ENCODE assay signal across 8 mouse cellular contexts in the genomic region with DNA sequence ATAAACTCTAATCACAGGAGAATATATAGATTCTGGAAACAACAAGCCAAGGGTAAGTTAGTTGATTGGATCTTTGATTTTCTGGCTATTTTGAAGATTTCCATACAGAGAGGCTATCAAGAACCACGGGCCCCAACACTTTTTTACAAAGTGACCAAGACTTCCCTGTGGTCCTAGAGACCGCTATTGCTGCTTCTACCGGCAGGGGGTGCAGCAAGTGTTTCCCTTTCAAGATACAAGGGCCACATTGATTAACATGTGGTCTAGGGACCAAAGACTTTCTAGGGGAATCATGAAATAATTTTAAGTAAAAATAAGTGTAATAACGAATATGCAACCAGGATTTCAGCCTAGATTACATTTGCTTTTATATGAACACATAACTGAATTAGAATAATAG. TPM values are rescaled to one million over a fixed set of nuclear protein-coding genes. Genes with fewer than 3 reads are reported as not detected.
A peak's percentile ranks its signal among the peaks of the same experiment; 100 is the strongest.
DNase-seq lines count a peak whose midpoint lies in the region; ATAC-seq and TF ChIP-seq lines count a peak whose summit lies in the region.

No protein-coding gene starts in this region.

- no peaks in the 10 kb centered on the region for H3K9me3 ChIP-seq in forebrain, postnatal 0 days (ENCODE audit: low read length)
- H3K9me3 ChIP-seq in forebrain, embryonic 13.5 days (replicated peaks): no peaks in the 10 kb centered on the region

- 5% methylated on average over 4 of the region's 4 CpGs for WGBS in forebrain, postnatal 0 days
- 4% methylated on average over 4 of the region's 4 CpGs for WGBS in forebrain, embryonic 13.5 days
- under 1% methylated on average over 4 of the region's 4 CpGs for WGBS in bone marrow, adult 2 months

- no peak overlapping the region for H3K4me3 ChIP-seq in forebrain, postnatal 0 days (ENCODE audit: low read depth, low read length)
- no peak overlapping the region for H3K4me3 ChIP-seq in forebrain, embryonic 13.5 days
- no peak overlapping the region for H3K4me3 ChIP-seq in bone marrow, adult 2 months (replicated peaks; ENCODE audit: control insufficient read depth, low read depth, low read length)
- H3K4me3 ChIP-seq in gastrocnemius, adult 2 months: no peak overlapping the region
- H3K4me3 ChIP-seq in layer of hippocampus, adult 2 months: no peak overlapping the region

- no peak overlapping the region for H3K4me2 ChIP-seq in forebrain, postnatal 0 days (ENCODE audit: low read depth)
- H3K4me2 ChIP-seq in forebrain, embryonic 13.5 days: no peak overlapping the region

- TF ChIP-seq CTCF in forebrain, postnatal 0 days (IDR thresholded peaks at IDR 0.05; ENCODE audit: low read depth): peak; percentile 63
- peak; percentile 59 for TF ChIP-seq CTCF in bone marrow, adult 2 months (IDR thresholded peaks at IDR 0.05; ENCODE audit: control insufficient read depth, insufficient read depth, low read length)
- peak; percentile 85 for TF ChIP-seq CTCF in gastrocnemius, adult 2 months (IDR thresholded peaks at IDR 0.05)
- TF ChIP-seq CTCF in layer of hippocampus, adult 2 months (conservative IDR thresholded peaks at IDR 0.05): peak; percentile 89

- H3K9ac ChIP-seq in forebrain, postnatal 0 days: no peak overlapping the region
- H3K9ac ChIP-seq in forebrain, embryonic 13.5 days: no peak overlapping the region

- no peaks in the 10 kb centered on the region for H3K27me3 ChIP-seq in forebrain, postnatal 0 days (ENCODE audit: insufficient read depth, low read length)
- peaks cover 4% of the 10 kb centered on the region; the same call in 1 of the 2 replicates for H3K27me3 ChIP-seq in forebrain, embryonic 13.5 days

- no peaks in the 10 kb centered on the region for H3K36me3 ChIP-seq in forebrain, postnatal 0 days (ENCODE audit: insufficient read depth)
- H3K36me3 ChIP-seq in forebrain, embryonic 13.5 days (ENCODE audit: poor library complexity, severe bottlenecking): no peaks in the 10 kb centered on the region

- no peak for ATAC-seq in forebrain, postnatal 0 days
- ATAC-seq in forebrain, embryonic 13.5 days: no peak
- ATAC-seq in megakaryocyte, adult 5-6 weeks (ENCODE audit: poor library complexity, severe bottlenecking): peak; percentile 77

- no peaks in the 10 kb centered on the region for H3K4me1 ChIP-seq in forebrain, postnatal 0 days (ENCODE audit: insufficient read depth)
- 0 out of 2 replicates have a peak, but pooled peaks cover 2% of the 10 kb centered on the region for H3K4me1 ChIP-seq in forebrain, embryonic 13.5 days
- H3K4me1 ChIP-seq in bone marrow, adult 2 months (ENCODE audit: control insufficient read depth, insufficient read depth, low read length): no peaks in the 10 kb centered on the region

- peak; percentile 26 for DNase-seq in forebrain, postnatal 0 days
- peak; percentile 77 for DNase-seq in CD4-positive, CD25-positive, alpha-beta regulatory T cell, adult 2 months (ENCODE audit: low read depth, low spot score)
- DNase-seq in gastrocnemius, adult 2 months: peak; percentile 65
- DNase-seq in layer of hippocampus, adult 2 months (ENCODE audit: low spot score in 2 of 2): peak; percentile 32 to 57
- peak; percentile 63 to 82 for DNase-seq in spleen, postnatal 4 days (ENCODE audit: low spot score in 2 of 2)

- H3K27ac ChIP-seq in forebrain, postnatal 0 days (ENCODE audit: low read depth, low read length): no peak overlapping the region
- H3K27ac ChIP-seq in forebrain, embryonic 13.5 days: no peak overlapping the region
- no peak overlapping the region for H3K27ac ChIP-seq in bone marrow, adult 2 months (ENCODE audit: control insufficient read depth, insufficient read depth, low read depth, low read length, poor library complexity)
- H3K27ac ChIP-seq in gastrocnemius, adult 2 months: no peak overlapping the region
- no peak overlapping the region for H3K27ac ChIP-seq in layer of hippocampus, adult 2 months

- intact Hi-C loops in gastrocnemius, adult 2 months (cut with DNase I): loop anchor here (5.0 kb wide), 1 partner anchor 986 kb away; no protein-coding TSS in a partner anchor

- no peak for TF ChIP-seq POLR2A in bone marrow, adult 2 months (IDR thresholded peaks at IDR 0.05; ENCODE audit: borderline replicate concordance, control insufficient read depth, low read depth, low read length)

RNA-seq across cellular contexts. Expression of gene Pigm, which starts 34.5 kb away (rescaled TPM):
- 10.4 and 14.5 TPM in 2 replicates for total RNA-seq in forebrain, postnatal 0 days (2014; rRNA removed)
- 1.9 and 2.3 TPM in 2 replicates for polyA plus RNA-seq in forebrain, postnatal 0 days (2015; fragmentation: Nextera tagmentation; extraction: Ambion mirVana)
- 5.6 and 6.2 TPM in 2 replicates for polyA plus RNA-seq in forebrain, embryonic 13.5 days (2015; fragmentation: Nextera tagmentation; extraction: Ambion mirVana)
- 5.2 and 8.8 TPM in 2 replicates for polyA plus RNA-seq in bone marrow, adult 2 months (2011; ENCODE audit: insufficient read depth, insufficient read length, low replicate concordance, missing spikeins)
- 1 to 10 TPM; 3.8 to 3.9 TPM for total RNA-seq in gastrocnemius, adult 2 months (2021)
- 1 to 10 TPM; 8.3 to 9.2 TPM for total RNA-seq in layer of hippocampus, adult 2 months (2021)
- 14.1 and 15.5 TPM in 2 replicates for total RNA-seq in megakaryocyte, adult 5-6 weeks (2015)
- total RNA-seq in megakaryocyte, adult 5-6 weeks (2017): 14.8 and 15.1 TPM in 2 replicates

Comparison
In these comparisons a context has a peak if more than half of its experiments do, and no peak if none do; other contexts are left out.
1. DNase-seq: peak in every context shown above with its lines; median percentile 77 in CD4-positive, CD25-positive, alpha-beta regulatory T cell, adult 2 months; 72 in spleen, postnatal 4 days; 65 in gastrocnemius, adult 2 months; 44 in layer of hippocampus, adult 2 months; 26 in forebrain, postnatal 0 days.